Mouse (Mus musculus) cerebellum, adult 18-20 months (tissue): Measurements from ENCODE around the gene Pip5k1a.
"Not testable (repeated sequence)": the region's sequence is repeated elsewhere in the genome, so short reads cannot be mapped to it uniquely, and the experiment has no call there.

ENCODE experiments used
- DNase-seq, 2 experiments: peaks; one replicate each; pipeline ENCODE4 v3.0.0; 2021

Gene Pip5k1a

GRCm38 (mm10) chr3:95106338-95107117, at the start of gene Pip5k1a:
Gene Pip5k1a (minus strand): TSS chr3:95106930.
- DNase-seq, result peak; percentile 96 to 98

- peak; percentile 39 to 54 for DNase-seq
Observed at GRCm38 (mm10) chr3:95153874-95154273, 47.1 kb upstream of the Pip5k1a start.

GRCm38 (mm10) chr3:95147924-95148323, 41.2 kb upstream of the Pip5k1a start:
- no peak for DNase-seq

- DNase-seq, result peak; percentile 90 to 94
Observed at GRCm38 (mm10) chr3:95142617-95143011, 35.9 kb upstream of the Pip5k1a start.

GRCm38 (mm10) chr3:95141952-95142616, 35.4 kb upstream of the Pip5k1a start, which contains the start of gene Tnfaip8l2:
Gene Tnfaip8l2 (minus strand): TSS chr3:95142360.
- DNase-seq, result no peak

GRCm38 (mm10) chr3:95141474-95141873, 34.7 kb upstream of the Pip5k1a start:
- no peak for DNase-seq

- DNase-seq, result no peak
Observed at GRCm38 (mm10) chr3:95140795-95141194, 34.1 kb upstream of the Pip5k1a start.

GRCm38 (mm10) chr3:95140289-95140595, 33.5 kb upstream of the Pip5k1a start:
- no peak for DNase-seq

- no peak for DNase-seq
Observed at GRCm38 (mm10) chr3:95139586-95140288, 33.0 kb upstream of the Pip5k1a start.

- no peak for DNase-seq
Observed at GRCm38 (mm10) chr3:95136336-95136735, 29.6 kb upstream of the Pip5k1a start.

- DNase-seq, result no peak
Observed at GRCm38 (mm10) chr3:95135433-95136052, 28.8 kb upstream of the Pip5k1a start.

- peak; percentile 50 to 56 for DNase-seq
Observed at GRCm38 (mm10) chr3:95135023-95135422, 28.3 kb upstream of the Pip5k1a start.

GRCm38 (mm10) chr3:95134133-95134532, 27.4 kb upstream of the Pip5k1a start:
- not testable (repeated sequence) for DNase-seq

GRCm38 (mm10) chr3:95133680-95134101, 27.0 kb upstream of the Pip5k1a start, which contains the start of the genes Scnm1 and Lysmd1:
Gene Scnm1 (minus strand): TSS chr3:95134011.
Gene Lysmd1 (plus strand): TSS chr3:95134088.
- DNase-seq, result peak; percentile 92 to 94

GRCm38 (mm10) chr3:95133176-95133575, 26.4 kb upstream of the Pip5k1a start:
- no peak for DNase-seq

GRCm38 (mm10) chr3:95132389-95132788, 25.7 kb upstream of the Pip5k1a start:
- not testable (repeated sequence) for DNase-seq

- DNase-seq, result no peak
Observed at GRCm38 (mm10) chr3:95130081-95130480, 23.4 kb upstream of the Pip5k1a start.

- DNase-seq, result peak; percentile 55 to 66
Observed at GRCm38 (mm10) chr3:95129226-95129651, 22.5 kb upstream of the Pip5k1a start.

- DNase-seq, result no peak
Observed at GRCm38 (mm10) chr3:95124972-95125371, 18.2 kb upstream of the Pip5k1a start.

- DNase-seq, result no peak
Observed at GRCm38 (mm10) chr3:95124246-95124645, 17.5 kb upstream of the Pip5k1a start, which contains the start of gene Tmod4. Gene Tmod4 (plus strand): TSS chr3:95124476.

GRCm38 (mm10) chr3:95121580-95121979, 14.8 kb upstream of the Pip5k1a start:
- DNase-seq, result no peak

GRCm38 (mm10) chr3:95117751-95118150, 11.0 kb upstream of the Pip5k1a start:
- DNase-seq, result no peak

GRCm38 (mm10) chr3:95112760-95113159, 6.0 kb upstream of the Pip5k1a start:
- DNase-seq, result no peak
